Mouse (Mus musculus) kidney, postnatal 0 days (tissue): ENCODE measurements around the gene Oxct1. TPM values are rescaled to one million over a fixed set of nuclear protein-coding genes. Genes with fewer than 3 reads are reported as not detected.

ENCODE experiments used
- ATAC-seq: fragments of 200-750 bp; cut with Nextera tagmentation; replicated peaks from 2 replicates; pipeline ENCODE4 v1.8.0; 2017; ENCODE audit warnings: low read depth, moderate number of reproducible peaks, moderate TSS enrichment, moderate library complexity; ENCODE audit not compliant: low FRiP score
- DNase-seq: peaks from one replicate; pipeline ENCODE4 v3.0.0-alpha.2; 2016; ENCODE audit warnings: low spot score
- H3K27ac ChIP-seq: fragments of 300-500 bp; sonication (generic); 2 replicates; pipeline ENCODE4 v1.5.1; 2014; ENCODE audit warnings: mild to moderate bottlenecking
- H3K27me3 ChIP-seq: fragments of 300-500 bp; sonication (generic); 2 replicates; pipeline ENCODE4 v1.6.1; 2014; ENCODE audit warnings: low read length, mixed read lengths; ENCODE audit not compliant: insufficient read depth
- H3K36me3 ChIP-seq: fragments of 300-500 bp; sonication (generic); 2 replicates; pipeline ENCODE4 v1.6.1; 2014; ENCODE audit warnings: low read length, mixed read lengths; ENCODE audit not compliant: insufficient read depth
- H3K4me1 ChIP-seq: fragments of 300-500 bp; sonication (generic); replicated peaks from 2 replicates; pipeline ENCODE4 v1.6.1; 2014; ENCODE audit warnings: antibody characterized with exemption, low read length, mixed read lengths; ENCODE audit not compliant: insufficient read depth
- H3K4me2 ChIP-seq: fragments of 300-500 bp; sonication (generic); 2 replicates; pipeline ENCODE4 v1.6.1; 2014; ENCODE audit warnings: mild to moderate bottlenecking, low read length, moderate library complexity, mixed read lengths
- H3K4me3 ChIP-seq: fragments of 300-500 bp; sonication (generic); replicated peaks from 2 replicates; pipeline ENCODE4 v1.5.1; 2014; ENCODE audit warnings: low read depth, low read length
- H3K9ac ChIP-seq: fragments of 300-500 bp; sonication (generic); 2 replicates; pipeline ENCODE4 v1.6.1; 2014; ENCODE audit warnings: low read depth, low read length
- H3K9me3 ChIP-seq: fragments of 300-500 bp; sonication (generic); replicated peaks from 2 replicates; pipeline ENCODE4 v1.6.1; 2016; ENCODE audit warnings: low read length, inconsistent platforms, mixed read lengths
- CTCF ChIP-seq: IDR thresholded peaks from 2 replicates; pipeline ENCODE4 v1.5.1; 2016; ENCODE audit warnings: antibody characterized with exemption, low read depth, mild to moderate bottlenecking, moderate library complexity
- WGBS: fragments of 180-500 bp; shearing (Covaris S2); extraction: QIAGEN DNeasy Blood & Tissue Kit; methylation state at CpG from one replicate; pipeline ENCODE4 v1.1.7; 2014; 5-methylcytosine and 5-hydroxymethylcytosine counted together
- polyA plus RNA-seq: library from polyadenylated mRNA; unstranded; fragments of >200 nt; fragmentation: Nextera tagmentation; extraction: Ambion mirVana; gene quantifications from 2 replicates; pipeline ENCODE4 v1.2.1, GENCODE M21; 2015

Gene Oxct1
- polyA plus RNA-seq, 1 experiment from 2014 or later: 403 TPM

GRCm38 (mm10) chr15:4139516-4139915, 113.3 kb downstream of the Oxct1 start:
- no peak overlapping the region for H3K4me3 ChIP-seq
- H3K4me1 ChIP-seq: no peaks in the 10 kb centered on the region
- no peak overlapping the region for H3K4me2 ChIP-seq
- no peak overlapping the region for H3K9ac ChIP-seq
- ATAC-seq: no peak
- H3K36me3 ChIP-seq: 0 out of 2 replicates have a peak, but pooled peaks cover 5% of the 10 kb centered on the region
- H3K9me3 ChIP-seq: no peaks in the 10 kb centered on the region
- H3K27me3 ChIP-seq: no peaks in the 10 kb centered on the region
- no peak for TF ChIP-seq CTCF
- no peak for DNase-seq
- WGBS: 85% methylated on average over 12 of the region's 12 CpGs
- no peak overlapping the region for H3K27ac ChIP-seq

GRCm38 (mm10) chr15:4145352-4145751, 119.2 kb downstream of the Oxct1 start:
- H3K9me3 ChIP-seq: no peaks in the 10 kb centered on the region
- H3K36me3 ChIP-seq: no peaks in the 10 kb centered on the region
- no peak overlapping the region for H3K4me3 ChIP-seq
- H3K4me2 ChIP-seq: no peak overlapping the region
- H3K27me3 ChIP-seq: no peaks in the 10 kb centered on the region
- DNase-seq (no peak), ATAC-seq (no peak)
- no peaks in the 10 kb centered on the region for H3K4me1 ChIP-seq
- no peak overlapping the region for H3K9ac ChIP-seq
- WGBS: 85% methylated on average over 5 of the region's 5 CpGs
- H3K27ac ChIP-seq: no peak overlapping the region
- TF ChIP-seq CTCF: no peak

GRCm38 (mm10) chr15:4147700-4148099, 121.5 kb downstream of the Oxct1 start:
- ATAC-seq (no peak), DNase-seq (no peak)
- 0 out of 2 replicates have a peak, but pooled peaks cover 4% of the 10 kb centered on the region for H3K36me3 ChIP-seq
- no peaks in the 10 kb centered on the region for H3K27me3 ChIP-seq
- no peaks in the 10 kb centered on the region for H3K9me3 ChIP-seq
- no peak overlapping the region for H3K9ac ChIP-seq
- H3K4me1 ChIP-seq: no peaks in the 10 kb centered on the region
- no peak overlapping the region for H3K4me2 ChIP-seq
- no peak for TF ChIP-seq CTCF
- H3K27ac ChIP-seq: no peak overlapping the region
- H3K4me3 ChIP-seq: no peak overlapping the region
- WGBS: 68% methylated on average over 2 of the region's 2 CpGs

- no peak overlapping the region for H3K9ac ChIP-seq
- 92% methylated on average over 8 of the region's 8 CpGs for WGBS
- no peak overlapping the region for H3K4me2 ChIP-seq
- 0 out of 2 replicates have a peak, but pooled peaks cover 10% of the 10 kb centered on the region for H3K36me3 ChIP-seq
- H3K9me3 ChIP-seq: no peaks in the 10 kb centered on the region
- H3K4me1 ChIP-seq: no peaks in the 10 kb centered on the region
- no peak for ATAC-seq
- TF ChIP-seq CTCF: no peak
- no peak overlapping the region for H3K27ac ChIP-seq
- no peaks in the 10 kb centered on the region for H3K27me3 ChIP-seq
- DNase-seq: no peak
- H3K4me3 ChIP-seq: no peak overlapping the region
These were observed 122.6 kb downstream of the Oxct1 start for GRCm38 (mm10) chr15:4148649-4149389.

GRCm38 (mm10) chr15:4154646-4155045, 128.5 kb downstream of the Oxct1 start:
- Histone ChIP-seq H3K9me3 (no peaks in the 10 kb centered on the region), H3K4me1 (no peaks in the 10 kb centered on the region), H3K27me3 (no peaks in the 10 kb centered on the region), H3K9ac (no peak overlapping the region), H3K27ac (no peak overlapping the region), H3K36me3 (peaks cover 14% of the 10 kb centered on the region), H3K4me2 (no peak overlapping the region), H3K4me3 (no peak overlapping the region)
- ATAC-seq (no peak), DNase-seq (no peak)
- no peak for TF ChIP-seq CTCF
- WGBS: 62% methylated on average over 4 of the region's 4 CpGs

GRCm38 (mm10) chr15:4167946-4168345, 141.8 kb downstream of the Oxct1 start:
- 81% methylated on average over 2 of the region's 2 CpGs for WGBS
- no peak overlapping the region for H3K9ac ChIP-seq
- no peaks in the 10 kb centered on the region for H3K27me3 ChIP-seq
- TF ChIP-seq CTCF: no peak
- no peak overlapping the region for H3K27ac ChIP-seq
- H3K36me3 ChIP-seq: no peaks in the 10 kb centered on the region
- H3K9me3 ChIP-seq: peaks cover 7% of the 10 kb centered on the region
- ATAC-seq (no peak), DNase-seq (no peak)
- H3K4me1 ChIP-seq: no peaks in the 10 kb centered on the region
- H3K4me3 ChIP-seq: no peak overlapping the region
- H3K4me2 ChIP-seq: no peak overlapping the region
